Mouse (Mus musculus) cortical plate, adult 2 months (tissue): Measurements from ENCODE around the gene Yod1. TPM values are rescaled to one million over a fixed set of nuclear protein-coding genes. Genes with fewer than 3 reads are reported as not detected.
A peak's percentile ranks its signal among the peaks of the same experiment; 100 is the strongest.

ENCODE experiments used
- H3K27ac ChIP-seq: fragments of 200-500 bp; 2 replicates; pipeline ENCODE4 v1.5.1; 2012; ENCODE audit warnings: low read length, control low read depth, inconsistent platforms; ENCODE audit not compliant: insufficient read depth
- H3K4me1 ChIP-seq: fragments of 200-500 bp; 2 replicates; pipeline ENCODE4 v1.6.1; 2011; ENCODE audit warnings: low read length; ENCODE audit not compliant: control insufficient read depth, insufficient read depth
- H3K4me3 ChIP-seq: fragments of 200-500 bp; 2 replicates; pipeline ENCODE4 v1.5.1; 2011; ENCODE audit warnings: mild to moderate bottlenecking, low read length, control low read depth; ENCODE audit not compliant: insufficient read depth
- CTCF ChIP-seq: fragments of 200-500 bp; IDR thresholded peaks from 2 replicates; pipeline ENCODE4 v1.5.1; 2011; ENCODE audit warnings: mild to moderate bottlenecking, control low read depth, low read length; ENCODE audit not compliant: insufficient read depth; ENCODE audit errors: extremely low read depth
- POLR2A ChIP-seq: fragments of 200-500 bp; IDR thresholded peaks from 2 replicates; pipeline ENCODE4 v1.6.1; 2011; ENCODE audit warnings: mild to moderate bottlenecking, low read length, control low read depth; ENCODE audit not compliant: insufficient read depth; ENCODE audit errors: extremely low read depth
- polyA plus RNA-seq: library from polyadenylated mRNA; depleted of rRNA; stranded (reverse); fragments of >200 nt; gene quantifications from 2 replicates; pipeline ENCODE4 v1.2.3, GENCODE M21; 2012; rRNA removed

The Yod1 gene
- polyA plus RNA-seq: 6.6 and 7.6 TPM in 2 replicates

DNA sequence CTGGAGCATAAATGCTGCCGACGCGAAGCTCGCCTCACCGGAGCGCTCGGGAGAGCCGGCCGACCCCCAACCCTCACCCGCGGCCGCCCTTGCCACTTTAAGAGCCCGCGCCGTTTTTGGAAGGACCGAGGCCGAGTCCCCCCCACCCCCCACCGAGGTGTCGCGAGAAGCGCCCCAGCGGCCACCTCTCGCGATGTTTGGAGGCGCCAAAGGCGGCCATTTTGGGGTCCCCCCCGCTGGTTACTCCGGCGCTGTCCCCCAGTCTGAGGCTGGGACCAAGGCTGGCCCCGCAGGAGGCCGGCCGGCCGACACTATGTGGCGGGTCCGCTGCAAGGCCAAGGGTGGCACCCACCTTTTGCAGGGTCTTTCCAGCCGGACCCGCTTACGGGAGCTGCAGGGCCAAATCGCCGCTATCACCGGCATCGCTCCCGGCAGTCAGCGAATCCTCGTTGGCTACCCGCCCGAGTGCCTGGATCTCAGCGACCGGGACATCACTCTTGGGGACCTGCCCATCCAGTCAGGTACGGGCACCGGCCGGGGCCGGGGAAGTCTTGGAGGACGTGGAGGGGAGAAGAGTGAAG, at the start of gene Yod1:
TSS of gene Yod1 (plus strand) at position 37 of the 581 bp plus-strand sequence.
- peak within 1 kb of the TSS; percentile 95 for H3K4me3 ChIP-seq
- TF ChIP-seq CTCF (no peak), POLR2A (0 out of 2 replicates have a peak, but pooled peaks have one; percentile 35)
- H3K4me1 ChIP-seq: peaks cover 5% of the 10 kb centered on the region
- peak within 1 kb of the TSS; percentile 97 for H3K27ac ChIP-seq

DNA sequence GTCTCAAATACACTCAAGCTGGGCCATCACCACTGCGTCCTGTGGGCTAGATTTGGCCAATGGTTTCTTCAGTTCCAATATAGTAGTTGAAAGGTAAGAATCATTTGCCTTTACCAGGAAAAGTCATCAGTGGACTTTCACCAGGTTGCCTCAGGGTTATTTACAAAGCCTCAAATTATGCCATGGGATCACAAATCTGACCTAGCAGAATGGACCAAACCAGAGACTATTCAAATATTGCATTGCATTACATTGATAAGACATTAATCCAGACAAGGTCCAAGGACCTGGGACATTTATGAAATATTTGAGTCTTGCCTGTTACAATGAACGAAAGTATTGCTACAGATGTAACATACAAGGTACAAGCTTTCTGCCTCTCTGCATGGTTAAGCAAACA, 38.6 kb upstream of the Yod1 start:
- no peak overlapping the region for H3K4me3 ChIP-seq
- H3K27ac ChIP-seq: no peak overlapping the region
- no peak for TF ChIP-seq POLR2A
- no peak for TF ChIP-seq CTCF
- H3K4me1 ChIP-seq: no peaks in the 10 kb centered on the region

DNA sequence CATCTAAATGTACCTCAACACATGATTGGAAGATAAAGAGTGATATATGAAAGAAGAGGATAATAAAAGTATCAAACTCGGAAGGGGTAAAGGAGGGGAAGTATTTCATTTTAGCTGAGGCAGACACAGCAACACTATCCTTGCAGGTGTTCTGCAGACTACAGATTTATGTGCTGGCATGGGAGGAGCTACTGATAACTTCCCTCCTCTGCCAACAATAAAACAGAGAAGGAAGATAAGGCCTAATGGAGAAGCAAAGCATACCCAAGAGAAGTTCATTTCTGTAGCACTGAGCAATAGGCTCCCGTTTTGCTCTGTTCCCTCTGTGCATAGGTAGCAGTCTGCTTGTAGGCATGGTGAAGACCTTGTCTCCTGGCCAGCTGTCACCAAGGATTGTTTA, 36.1 kb upstream of the Yod1 start:
- Histone ChIP-seq H3K4me1 (no peaks in the 10 kb centered on the region), H3K27ac (no peak overlapping the region), H3K4me3 (no peak overlapping the region)
- no peak for TF ChIP-seq CTCF
- no peak for TF ChIP-seq POLR2A

DNA sequence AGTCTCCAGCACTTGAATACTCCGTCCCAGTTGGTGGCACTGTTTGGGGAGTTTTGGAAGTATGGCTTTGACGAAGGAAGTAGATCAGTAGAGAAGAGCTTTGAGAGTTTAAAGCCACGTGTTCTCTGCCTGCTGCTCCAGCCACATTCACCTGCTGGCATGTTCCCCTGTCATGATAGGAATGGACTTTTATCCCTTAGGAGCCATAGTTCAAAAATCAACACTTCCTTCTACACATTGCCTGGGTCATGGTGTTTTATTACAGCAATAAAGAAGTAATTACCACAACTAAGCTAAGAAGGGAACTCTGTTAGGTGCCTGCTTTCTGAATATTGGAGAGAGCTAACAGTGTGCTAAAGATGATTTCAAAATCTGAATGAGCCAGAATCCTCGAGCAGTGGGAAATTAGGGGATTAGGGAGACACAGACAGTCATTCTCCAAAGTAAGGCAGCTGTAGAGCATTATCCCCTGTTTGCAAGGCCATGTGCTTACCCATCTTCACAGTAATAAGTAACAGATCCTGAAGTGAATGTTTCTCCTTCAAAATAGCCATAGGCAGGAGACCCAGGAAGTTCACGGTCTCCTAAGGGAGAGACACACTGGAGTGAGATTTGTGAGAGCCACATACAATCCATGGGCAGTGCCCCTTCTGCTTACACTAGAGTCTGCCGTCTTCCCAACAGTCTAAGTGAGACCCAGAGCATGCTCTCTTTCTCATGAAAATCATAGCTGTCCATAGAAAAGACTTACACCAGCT, 35.3 kb upstream of the Yod1 start:
- Histone ChIP-seq H3K4me3 (no peak overlapping the region), H3K4me1 (no peaks in the 10 kb centered on the region), H3K27ac (no peak overlapping the region)
- TF ChIP-seq POLR2A: no peak
- no peak for TF ChIP-seq CTCF

DNA sequence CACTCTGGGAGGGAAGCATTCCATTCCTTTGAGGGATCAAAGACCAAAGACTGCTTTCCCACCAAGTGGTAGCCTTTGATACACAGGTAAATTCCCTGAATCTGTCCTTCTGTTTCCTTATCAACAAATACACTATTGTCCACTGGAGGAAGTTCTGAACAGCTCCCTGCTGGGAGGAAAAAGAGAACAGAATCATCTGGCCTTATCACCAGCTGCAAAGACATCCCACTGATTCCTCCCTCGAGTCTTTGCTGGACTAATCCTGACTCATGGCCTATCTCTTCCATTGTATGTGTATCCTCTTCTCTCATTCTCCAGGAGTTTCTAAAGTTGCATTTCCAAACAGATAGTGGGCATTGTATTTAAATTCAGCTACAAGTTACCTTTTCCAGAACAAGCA, 33.2 kb upstream of the Yod1 start:
- Histone ChIP-seq H3K4me1 (no peaks in the 10 kb centered on the region), H3K27ac (no peak overlapping the region), H3K4me3 (no peak overlapping the region)
- TF ChIP-seq POLR2A (no peak), CTCF (no peak)

DNA sequence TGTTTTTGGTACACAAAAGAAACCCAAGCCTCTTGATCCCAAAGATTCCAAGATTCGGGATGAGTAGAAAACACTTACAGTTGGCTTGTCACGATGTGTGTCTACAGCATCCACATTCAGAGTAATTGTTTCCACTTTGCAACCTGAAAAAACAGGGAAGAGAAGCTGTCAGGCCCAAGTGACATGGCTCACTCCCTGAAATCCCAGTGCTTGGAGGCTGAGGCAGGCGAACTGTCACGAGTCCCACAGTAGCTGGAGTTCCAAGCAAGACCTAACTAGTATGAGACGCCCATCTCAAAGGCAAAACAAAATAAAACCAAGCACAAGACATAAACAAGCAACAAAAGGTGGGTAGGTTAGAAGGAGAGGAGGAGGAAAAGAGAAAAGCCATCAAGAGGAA, 18.5 kb upstream of the Yod1 start:
- Histone ChIP-seq H3K27ac (no peak overlapping the region), H3K4me1 (no peaks in the 10 kb centered on the region), H3K4me3 (no peak overlapping the region)
- TF ChIP-seq CTCF (no peak), POLR2A (no peak)

DNA sequence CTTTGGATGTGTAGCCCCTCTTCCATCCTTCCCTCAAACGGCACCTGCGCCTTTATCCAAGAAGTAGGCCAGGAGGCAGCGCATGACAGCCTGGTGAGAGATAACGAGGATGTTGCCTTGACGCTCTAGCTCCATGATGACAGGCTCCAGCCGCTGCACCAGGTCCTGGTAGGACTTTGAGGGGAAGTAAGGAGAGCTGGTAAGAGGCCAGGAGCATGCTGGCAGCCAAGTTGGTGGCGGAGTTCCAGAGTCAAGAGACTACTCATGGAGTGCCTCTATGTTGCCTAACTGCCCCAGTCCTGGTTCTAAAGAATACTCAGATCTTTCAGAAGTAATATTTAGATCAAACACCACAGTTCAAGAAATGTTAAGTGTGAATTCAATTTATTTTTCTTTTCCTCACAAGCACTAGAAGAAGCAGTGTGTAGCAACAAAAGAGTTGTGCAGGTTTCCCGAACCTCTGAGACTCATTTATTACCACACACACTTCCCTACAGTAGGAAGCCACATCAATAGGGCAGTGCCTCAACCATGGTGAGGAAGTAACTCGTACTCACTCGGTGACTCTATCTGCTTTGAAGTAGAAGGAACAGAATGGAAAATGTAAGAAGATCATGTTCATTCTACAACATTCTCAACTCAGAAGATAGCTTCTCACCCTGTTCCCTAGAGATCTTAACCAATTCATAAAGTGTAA, 17.0 kb upstream of the Yod1 start:
- TF ChIP-seq POLR2A (no peak), CTCF (no peak)
- Histone ChIP-seq H3K27ac (no peak overlapping the region), H3K4me3 (no peak overlapping the region), H3K4me1 (no peaks in the 10 kb centered on the region)

DNA sequence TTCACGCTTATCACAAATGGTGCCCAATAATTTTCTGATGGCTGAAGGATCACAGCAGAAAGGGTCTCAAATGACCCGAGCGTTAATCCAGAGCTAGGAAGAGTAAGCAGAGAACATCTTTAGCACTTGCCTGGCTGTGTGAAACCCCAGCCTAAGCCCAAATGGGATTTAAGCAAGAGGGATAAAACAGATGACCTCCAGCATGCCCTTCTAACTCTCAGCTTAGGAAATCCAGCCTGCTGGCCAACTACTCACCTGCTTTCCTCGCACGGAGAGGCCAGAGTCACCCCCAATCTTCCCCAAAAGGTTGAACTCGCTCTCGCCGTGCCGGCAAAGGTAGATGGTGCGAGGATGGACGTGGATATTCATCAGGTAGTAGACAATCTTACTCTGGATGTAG, 15.2 kb upstream of the Yod1 start:
- no peak overlapping the region for H3K27ac ChIP-seq
- TF ChIP-seq CTCF: no peak
- no peak for TF ChIP-seq POLR2A
- no peaks in the 10 kb centered on the region for H3K4me1 ChIP-seq
- no peak overlapping the region for H3K4me3 ChIP-seq

DNA sequence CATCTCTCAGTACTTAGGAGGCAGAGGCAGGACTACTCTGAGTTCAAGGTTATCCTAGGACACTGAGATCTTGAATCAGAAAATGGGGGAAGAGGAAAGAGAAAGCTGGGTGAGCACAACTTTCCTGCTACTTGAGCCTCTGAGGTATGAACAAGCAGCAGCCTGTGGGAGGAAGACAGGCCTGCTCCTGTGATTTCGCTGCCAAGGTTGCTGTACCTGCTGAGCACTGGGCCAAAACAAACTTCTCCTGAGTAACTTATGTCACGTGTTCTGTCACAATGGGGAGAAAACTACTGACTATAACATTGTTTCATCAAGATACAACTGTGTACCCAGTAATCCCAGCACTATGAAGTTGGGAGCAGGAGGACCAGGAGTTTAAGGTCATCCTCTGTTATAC, 13.5 kb upstream of the Yod1 start:
- Histone ChIP-seq H3K27ac (no peak overlapping the region), H3K4me1 (no peaks in the 10 kb centered on the region), H3K4me3 (no peak overlapping the region)
- no peak for TF ChIP-seq POLR2A
- no peak for TF ChIP-seq CTCF
